Mouse (Mus musculus): ENCODE results near the gene Odf4.

GRCm38 (mm10) chr11:68892233-68892832 is 34.5 kb downstream of the Odf4 start:
- TF ChIP-seq POLR2A (IDR thresholded peaks at IDR 0.05; ENCODE audit: extremely low read depth, insufficient read depth, low read length) = no peak
- TF ChIP-seq CTCF (IDR thresholded peaks at IDR 0.05; ENCODE audit: extremely low read depth, insufficient read depth, low read length) = no peak
